Comparison of ENCODE assay signal across 8 mouse cellular contexts in genomic region chr17:64538520-64538953, GRCm38 (mm10).
DNase-seq lines count a peak whose midpoint lies in the region; ATAC-seq and TF ChIP-seq lines count a peak whose summit lies in the region.

No protein-coding gene starts in this region.

- no peaks in the 10 kb centered on the region for H3K9me3 ChIP-seq in liver, embryonic 12.5 days (replicated peaks)
- H3K9me3 ChIP-seq in liver, postnatal 0 days (ENCODE audit: low read length), result no peaks in the 10 kb centered on the region
- H3K9me3 ChIP-seq in forebrain, postnatal 0 days (ENCODE audit: low read length), result no peaks in the 10 kb centered on the region
- H3K9me3 ChIP-seq in stomach, embryonic 16.5 days (replicated peaks; ENCODE audit: control insufficient read depth, low read length), result no peaks in the 10 kb centered on the region

- no peak for ATAC-seq in liver, embryonic 12.5 days
- no peak for ATAC-seq in liver, postnatal 0 days
- ATAC-seq in forebrain, postnatal 0 days, result no peak
- peak; percentile 69; the same call in 1 of the 2 replicates for ATAC-seq in stomach, embryonic 16.5 days (ENCODE audit: insufficient read depth, low FRiP score)

- H3K4me2 ChIP-seq in liver, embryonic 12.5 days, result 0 out of 2 replicates have a peak overlapping the region, but pooled peaks have one; percentile 3
- no peak overlapping the region for H3K4me2 ChIP-seq in liver, postnatal 0 days (ENCODE audit: low read depth, low read length)
- no peak overlapping the region for H3K4me2 ChIP-seq in forebrain, postnatal 0 days (ENCODE audit: low read depth)
- H3K4me2 ChIP-seq in stomach, embryonic 16.5 days (ENCODE audit: low read depth, low read length), result peak overlapping the region; percentile 8; the same call in 1 of the 2 replicates

- no peaks in the 10 kb centered on the region for H3K27me3 ChIP-seq in liver, embryonic 12.5 days (replicated peaks)
- H3K27me3 ChIP-seq in liver, postnatal 0 days (ENCODE audit: insufficient read depth, low read length), result no peaks in the 10 kb centered on the region
- no peaks in the 10 kb centered on the region for H3K27me3 ChIP-seq in forebrain, postnatal 0 days (ENCODE audit: insufficient read depth, low read length)
- H3K27me3 ChIP-seq in stomach, embryonic 16.5 days (ENCODE audit: control insufficient read depth, insufficient read depth, low read length), result no peaks in the 10 kb centered on the region

- H3K27ac ChIP-seq in liver, embryonic 12.5 days, result no peak overlapping the region
- no peak overlapping the region for H3K27ac ChIP-seq in liver, postnatal 0 days (ENCODE audit: low read depth)
- peak overlapping the region; percentile 45 for H3K27ac ChIP-seq in forebrain, postnatal 0 days (ENCODE audit: low read depth, low read length)
- H3K27ac ChIP-seq in stomach, embryonic 16.5 days (ENCODE audit: low read length), result no peak overlapping the region

- H3K4me1 ChIP-seq in liver, embryonic 12.5 days, result 0 out of 2 replicates have a peak, but pooled peaks cover 12% of the 10 kb centered on the region
- no peaks in the 10 kb centered on the region for H3K4me1 ChIP-seq in liver, postnatal 0 days (ENCODE audit: insufficient read depth)
- H3K4me1 ChIP-seq in forebrain, postnatal 0 days (ENCODE audit: insufficient read depth), result 0 out of 2 replicates have a peak, but pooled peaks cover 8% of the 10 kb centered on the region
- H3K4me1 ChIP-seq in stomach, embryonic 16.5 days (ENCODE audit: control insufficient read depth, insufficient read depth, low read length), result peaks cover 6% of the 10 kb centered on the region

- 28% methylated on average over 10 of the region's 10 CpGs for WGBS in liver, embryonic 12.5 days (ENCODE audit: insufficient replicate concordance)
- 38% methylated on average over 10 of the region's 10 CpGs for WGBS in liver, postnatal 0 days (ENCODE audit: insufficient replicate concordance)
- WGBS in forebrain, postnatal 0 days, result 23% methylated on average over 10 of the region's 10 CpGs
- WGBS in stomach, embryonic 16.5 days, result 6% methylated on average over 10 of the region's 10 CpGs

- DNase-seq in liver, postnatal 0 days, result no peak
- no peak for DNase-seq in forebrain, postnatal 0 days
- peak; percentile 46 to 73 for DNase-seq in kidney, postnatal 25 days
- DNase-seq in cerebellum, postnatal 36 days, result no peak
- no peak for DNase-seq in layer of hippocampus, adult 9-11 months
- no peak for DNase-seq in right cerebral cortex, adult 18-20 months

- TF ChIP-seq CTCF in liver, postnatal 0 days (IDR thresholded peaks at IDR 0.05; ENCODE audit: low read depth), result no peak
- no peak for TF ChIP-seq CTCF in forebrain, postnatal 0 days (IDR thresholded peaks at IDR 0.05; ENCODE audit: low read depth)

- H3K36me3 ChIP-seq in liver, embryonic 12.5 days, result no peaks in the 10 kb centered on the region
- no peaks in the 10 kb centered on the region for H3K36me3 ChIP-seq in liver, postnatal 0 days (replicated peaks; ENCODE audit: insufficient read depth, low read length)
- no peaks in the 10 kb centered on the region for H3K36me3 ChIP-seq in forebrain, postnatal 0 days (ENCODE audit: insufficient read depth)
- H3K36me3 ChIP-seq in stomach, embryonic 16.5 days (ENCODE audit: control insufficient read depth, insufficient read depth, low read length), result no peaks in the 10 kb centered on the region

- no peak overlapping the region for H3K4me3 ChIP-seq in liver, embryonic 12.5 days
- H3K4me3 ChIP-seq in liver, postnatal 0 days (ENCODE audit: low read depth, low read length), result no peak overlapping the region
- no peak overlapping the region for H3K4me3 ChIP-seq in forebrain, postnatal 0 days (ENCODE audit: low read depth, low read length)
- H3K4me3 ChIP-seq in stomach, embryonic 16.5 days (replicated peaks; ENCODE audit: low read length), result no peak overlapping the region

- TF ChIP-seq EP300 in liver, postnatal 0 days (IDR thresholded peaks at IDR 0.05; ENCODE audit: low read depth), result no peak

- no peak overlapping the region for H3K9ac ChIP-seq in liver, embryonic 12.5 days
- H3K9ac ChIP-seq in liver, postnatal 0 days (replicated peaks), result no peak overlapping the region
- peak overlapping the region; percentile 22; the same call in 1 of the 2 replicates for H3K9ac ChIP-seq in forebrain, postnatal 0 days
- peak overlapping the region; percentile 48; the same call in 1 of the 2 replicates for H3K9ac ChIP-seq in stomach, embryonic 16.5 days (ENCODE audit: low read length)

Comparison
In these comparisons a context has a peak if more than half of its experiments do, and no peak if none do; other contexts are left out.
1. H3K4me2 ChIP-seq: peak in liver, embryonic 12.5 days (single experiment) and stomach, embryonic 16.5 days (single experiment); none in liver, postnatal 0 days (single experiment) and forebrain, postnatal 0 days (single experiment).
2. H3K9ac ChIP-seq: peak in forebrain, postnatal 0 days (single experiment) and stomach, embryonic 16.5 days (single experiment); none in liver, embryonic 12.5 days (single experiment) and liver, postnatal 0 days (single experiment).
3. DNase-seq: peak in kidney, postnatal 25 days (2 of 2); none in liver, postnatal 0 days (single experiment), forebrain, postnatal 0 days (single experiment), cerebellum, postnatal 36 days (0 of 2), layer of hippocampus, adult 9-11 months (single experiment) and right cerebral cortex, adult 18-20 months (single experiment).